Mouse (Mus musculus) stomach, postnatal 0 days (tissue): ENCODE results near the gene Rgs12. TPM values are rescaled to one million over a fixed set of nuclear protein-coding genes. Genes with fewer than 3 reads are reported as not detected.

Source experiments
- ATAC-seq: fragments of 200-750 bp; cut with Nextera tagmentation; 2 replicates; pipeline ENCODE4 v1.8.0; 2017; ENCODE audit not compliant: low FRiP score, low TSS enrichment
- DNase-seq: peaks from one replicate; pipeline ENCODE4 v3.0.0-alpha.2; 2016; ENCODE audit warnings: low spot score
- H3K27ac ChIP-seq: fragments of 300-500 bp; sonication (generic); replicated peaks from 2 replicates; pipeline ENCODE4 v1.5.1; 2014; ENCODE audit warnings: mild to moderate bottlenecking, control low read depth
- H3K27me3 ChIP-seq: fragments of 300-500 bp; sonication (generic); 2 replicates; pipeline ENCODE4 v1.6.1; 2014; ENCODE audit warnings: low read length; ENCODE audit not compliant: control insufficient read depth, insufficient read depth
- H3K36me3 ChIP-seq: fragments of 300-500 bp; sonication (generic); 2 replicates; pipeline ENCODE4 v1.6.1; 2014; ENCODE audit warnings: low read length, mixed read lengths; ENCODE audit not compliant: control insufficient read depth, insufficient read depth
- H3K4me1 ChIP-seq: fragments of 300-500 bp; sonication (generic); replicated peaks from 2 replicates; pipeline ENCODE4 v1.6.1; 2014; ENCODE audit warnings: antibody characterized with exemption; ENCODE audit not compliant: control insufficient read depth, insufficient read depth
- H3K4me2 ChIP-seq: fragments of 300-500 bp; sonication (generic); replicated peaks from 2 replicates; pipeline ENCODE4 v1.6.1; 2014; ENCODE audit warnings: low read depth, mild to moderate bottlenecking, control low read depth, moderate library complexity
- H3K4me3 ChIP-seq: fragments of 300-500 bp; sonication (generic); 2 replicates; pipeline ENCODE4 v1.5.1; 2014; ENCODE audit warnings: low read depth, low read length, control low read depth
- H3K9ac ChIP-seq: fragments of 300-500 bp; sonication (generic); 2 replicates; pipeline ENCODE4 v1.6.1; 2014; ENCODE audit warnings: mild to moderate bottlenecking, low read length, control low read depth, mixed read lengths
- H3K9me3 ChIP-seq: fragments of 300-500 bp; sonication (generic); 2 replicates; pipeline ENCODE4 v1.6.1; 2016; ENCODE audit warnings: low read length; ENCODE audit not compliant: control insufficient read depth
- CTCF ChIP-seq: IDR thresholded peaks from 2 replicates; pipeline ENCODE4 v1.5.1; 2016; ENCODE audit warnings: antibody characterized with exemption, low read depth, mild to moderate bottlenecking, moderate library complexity
- EP300 ChIP-seq: optimal IDR thresholded peaks from 2 replicates; pipeline ENCODE3; 2016; ENCODE audit warnings: antibody characterized with exemption
- WGBS: fragments of 180-500 bp; shearing (Covaris S2); extraction: QIAGEN DNeasy Blood & Tissue Kit; methylation state at CpG from one replicate; pipeline ENCODE4 v1.1.7; 2014; 5-methylcytosine and 5-hydroxymethylcytosine counted together
- microRNA-seq: library from miRNA; unstranded; fragments of <30 nt; microRNA quantifications from one replicate; pipeline ENCODE4, GENCODE M21; 2016
- polyA plus RNA-seq: library from polyadenylated mRNA; unstranded; fragments of >200 nt; fragmentation: Nextera tagmentation; extraction: Ambion mirVana; gene quantifications from 2 replicates; pipeline ENCODE4 v1.2.1, GENCODE M21; 2015

Gene Rgs12
- polyA plus RNA-seq, 1 experiment from 2014 or later: 12.7 TPM

DNA sequence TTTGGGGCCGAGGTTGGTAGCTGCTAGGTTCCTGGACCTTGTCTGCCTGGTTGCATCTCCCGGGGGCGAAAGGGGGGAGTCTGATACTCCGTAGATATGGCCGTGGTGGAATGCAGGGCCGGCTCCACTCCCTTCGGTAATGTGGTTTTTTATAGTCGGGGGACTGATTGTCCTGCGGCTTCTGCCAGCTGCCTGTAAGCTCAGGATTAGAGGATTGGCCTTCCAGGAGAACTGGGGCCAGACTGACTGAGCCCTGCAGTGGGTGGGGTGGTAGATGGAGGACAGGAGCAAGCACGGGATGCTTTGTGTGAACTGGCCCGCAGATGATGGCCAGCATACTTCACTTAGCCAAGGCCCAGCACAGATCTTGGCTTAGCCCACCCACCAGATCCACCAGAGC, 124.0 kb downstream of the Rgs12 start:
- Histone ChIP-seq H3K9me3 (no peaks in the 10 kb centered on the region), H3K27me3 (no peaks in the 10 kb centered on the region), H3K4me3 (no peak overlapping the region), H3K27ac (no peak overlapping the region), H3K36me3 (no peaks in the 10 kb centered on the region), H3K4me2 (no peak overlapping the region), H3K9ac (no peak overlapping the region), H3K4me1 (no peaks in the 10 kb centered on the region)
- WGBS: 86% methylated on average over 11 of the region's 11 CpGs
- no peak for TF ChIP-seq EP300
- no peak for TF ChIP-seq CTCF
- no peak for DNase-seq
- no peak for ATAC-seq

DNA sequence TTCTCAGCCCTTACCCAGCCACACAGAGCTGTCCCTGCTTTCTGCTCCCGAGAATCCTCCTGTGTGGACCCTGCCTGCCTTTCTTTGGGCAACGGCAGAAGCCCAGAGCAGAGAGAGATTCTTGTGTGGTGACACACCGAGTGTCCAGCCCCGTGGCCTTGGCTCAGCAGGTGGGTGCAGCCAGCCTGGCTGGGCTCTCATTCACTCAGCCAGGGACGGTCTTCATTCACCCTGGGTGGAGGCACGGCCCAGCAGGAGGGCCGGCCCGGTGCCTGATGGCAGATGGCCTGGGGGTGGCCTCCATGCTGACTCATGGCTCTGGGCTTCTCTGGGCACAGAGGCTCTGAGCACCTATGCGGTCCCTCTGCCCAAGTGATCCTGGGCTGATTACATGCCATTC, 124.7 kb downstream of the Rgs12 start:
- Histone ChIP-seq H3K27ac (no peak overlapping the region), H3K4me3 (no peak overlapping the region), H3K4me1 (no peaks in the 10 kb centered on the region), H3K9ac (no peak overlapping the region), H3K36me3 (no peaks in the 10 kb centered on the region), H3K9me3 (no peaks in the 10 kb centered on the region), H3K4me2 (no peak overlapping the region), H3K27me3 (no peaks in the 10 kb centered on the region)
- DNase-seq (no peak), ATAC-seq (no peak)
- 67% methylated on average over 9 of the region's 9 CpGs for WGBS
- TF ChIP-seq CTCF (no peak), EP300 (no peak)

GRCm38 (mm10) chr5:35076369-35076768, 127.1 kb downstream of the Rgs12 start:
- H3K9ac ChIP-seq: no peak overlapping the region
- no peaks in the 10 kb centered on the region for H3K9me3 ChIP-seq
- no peaks in the 10 kb centered on the region for H3K27me3 ChIP-seq
- TF ChIP-seq EP300 (no peak), CTCF (no peak)
- no peak overlapping the region for H3K27ac ChIP-seq
- H3K4me2 ChIP-seq: no peak overlapping the region
- no peaks in the 10 kb centered on the region for H3K4me1 ChIP-seq
- no peaks in the 10 kb centered on the region for H3K36me3 ChIP-seq
- DNase-seq (no peak), ATAC-seq (no peak)
- H3K4me3 ChIP-seq: no peak overlapping the region
- WGBS: 81% methylated on average over 1 of the region's 1 CpGs

DNA sequence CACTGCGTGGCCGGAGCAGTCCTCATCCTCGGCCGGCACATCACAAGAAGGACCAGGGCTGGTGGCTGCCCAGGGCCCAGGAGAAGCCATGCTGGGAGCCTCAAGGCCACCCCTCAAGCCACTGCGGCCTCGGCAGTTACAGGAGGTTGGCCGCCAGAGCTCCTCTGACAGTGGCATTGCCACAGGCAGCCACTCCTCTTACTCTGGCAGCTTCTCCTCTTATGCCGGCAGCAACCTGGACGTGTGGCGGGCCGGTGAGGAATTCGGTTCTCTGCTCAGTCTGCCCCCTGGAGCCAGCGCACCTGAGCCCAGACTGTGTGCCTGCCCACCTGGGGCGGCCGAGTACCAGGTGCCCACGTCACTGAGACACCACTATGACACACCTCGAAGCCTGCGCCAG, 129.9 kb downstream of the Rgs12 start:
- H3K9me3 ChIP-seq: no peaks in the 10 kb centered on the region
- TF ChIP-seq CTCF: no peak
- no peak for TF ChIP-seq EP300
- ATAC-seq (no peak), DNase-seq (no peak)
- H3K9ac ChIP-seq: no peak overlapping the region
- no peaks in the 10 kb centered on the region for H3K27me3 ChIP-seq
- no peaks in the 10 kb centered on the region for H3K36me3 ChIP-seq
- no peak overlapping the region for H3K27ac ChIP-seq
- H3K4me2 ChIP-seq: no peak overlapping the region
- no peaks in the 10 kb centered on the region for H3K4me1 ChIP-seq
- WGBS: 51% methylated on average over 17 of the region's 18 CpGs
- H3K4me3 ChIP-seq: no peak overlapping the region

GRCm38 (mm10) chr5:35084913-35085312, 135.7 kb downstream of the Rgs12 start:
- Histone ChIP-seq H3K4me2 (no peak overlapping the region), H3K27ac (no peak overlapping the region), H3K27me3 (no peaks in the 10 kb centered on the region), H3K9ac (no peak overlapping the region), H3K4me3 (no peak overlapping the region), H3K4me1 (no peaks in the 10 kb centered on the region), H3K36me3 (no peaks in the 10 kb centered on the region), H3K9me3 (no peaks in the 10 kb centered on the region)
- DNase-seq (no peak), ATAC-seq (no peak)
- TF ChIP-seq CTCF (no peak), EP300 (no peak)
- WGBS: 66% methylated on average over 3 of the region's 3 CpGs

DNA sequence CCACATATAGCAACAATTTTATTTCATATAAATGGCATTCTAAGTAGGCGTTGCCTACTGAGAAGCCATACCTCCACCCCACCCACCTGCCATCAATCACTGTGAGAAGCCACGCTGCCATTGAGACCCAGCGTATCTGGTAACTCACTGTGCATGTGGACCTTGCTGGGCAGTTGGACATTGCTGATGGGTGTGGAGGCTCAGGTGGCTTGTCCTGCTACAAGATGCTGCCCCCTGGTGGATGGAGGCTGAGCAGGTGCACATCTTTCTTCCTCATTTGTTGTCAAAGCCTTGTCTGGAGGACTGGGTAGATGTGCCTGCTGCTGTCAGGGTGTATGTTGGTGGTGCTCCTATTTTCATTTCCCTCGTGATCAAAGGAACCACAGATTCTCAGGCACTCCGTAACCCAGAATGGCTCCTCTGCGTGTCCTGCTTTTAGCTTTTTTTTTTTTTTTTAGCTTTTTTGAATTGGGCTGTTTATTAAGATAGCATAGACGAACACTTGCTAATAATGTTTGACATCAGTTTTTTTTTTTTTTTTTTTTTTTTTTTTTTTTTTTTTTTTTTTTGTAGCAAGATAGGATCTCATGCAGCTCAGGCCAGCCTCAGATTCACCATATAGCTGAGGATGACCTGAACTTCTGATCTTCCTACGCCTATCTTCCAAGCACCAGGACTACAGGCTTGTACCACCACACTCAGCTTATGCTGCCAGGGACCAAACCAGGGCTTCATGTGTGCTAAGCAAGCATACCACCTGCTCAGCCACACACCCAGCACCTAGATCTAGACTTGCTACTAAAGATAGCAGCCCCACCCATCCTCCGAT, 139.8 kb downstream of the Rgs12 start:
- Histone ChIP-seq H3K4me1 (no peaks in the 10 kb centered on the region), H3K9ac (no peak overlapping the region), H3K4me3 (no peak overlapping the region), H3K27ac (no peak overlapping the region), H3K9me3 (no peaks in the 10 kb centered on the region), H3K36me3 (peaks cover 15% of the 10 kb centered on the region), H3K4me2 (no peak overlapping the region), H3K27me3 (no peaks in the 10 kb centered on the region)
- TF ChIP-seq EP300: no peak
- peak; percentile 87 for TF ChIP-seq CTCF
- DNase-seq: peak; percentile 84
- ATAC-seq: peak; percentile 49
- 60% methylated on average over 9 of the region's 9 CpGs for WGBS

Small RNA genes within 50 kb of the gene (microRNA-seq; reads per million reads assigned to microRNA genes)
- 3.5 reads per million, percentile 3 among the genes with 10 or more reads in this experiment for gene Mir3097

Other genes starting within 250 kb of the Rgs12 start
- 3.0 and 3.5 TPM in 2 replicates for gene Htt, start 187.7 kb upstream of the Rgs12 start, polyA plus RNA-seq
- 0.24 and 0.36 TPM in 2 replicates for gene Msantd1, start 41.4 kb upstream of the Rgs12 start, polyA plus RNA-seq
- 1.6 and 2.5 TPM in 2 replicates for gene Hgfac, start 92.1 kb downstream of the Rgs12 start, polyA plus RNA-seq
- gene Dok7, start 107.3 kb downstream of the Rgs12 start, polyA plus RNA-seq: 0.72 and 1.0 TPM in 2 replicates
- gene Lrpap1, start 156.3 kb downstream of the Rgs12 start, polyA plus RNA-seq: 101 and 116 TPM in 2 replicates